Mouse (Mus musculus) midbrain, postnatal 0 days (tissue): ENCODE data around the gene Rab29. TPM values are rescaled to one million over a fixed set of nuclear protein-coding genes. Genes with fewer than 3 reads are reported as not detected.

ENCODE experiments used
- ATAC-seq: fragments of 200-750 bp; cut with Nextera tagmentation; 2 replicates; pipeline ENCODE4 v1.8.0; 2017; ENCODE audit warnings: moderate number of reproducible peaks, mild to moderate bottlenecking, moderate TSS enrichment, moderate library complexity; ENCODE audit not compliant: low FRiP score
- DNase-seq: peaks from one replicate; pipeline ENCODE4 v3.0.0-alpha.2; 2015; ENCODE audit warnings: low spot score
- H3K27ac ChIP-seq: fragments of 300-500 bp; sonication (generic); 2 replicates; pipeline ENCODE4 v1.5.1; 2014; ENCODE audit warnings: low read depth, mild to moderate bottlenecking, low read length, mixed read lengths
- H3K27me3 ChIP-seq: fragments of 300-500 bp; sonication (generic); 2 replicates; pipeline ENCODE4 v1.6.1; 2014; ENCODE audit warnings: low read length, control low read depth, mixed read lengths; ENCODE audit not compliant: insufficient read depth
- H3K36me3 ChIP-seq: fragments of 300-500 bp; sonication (generic); 2 replicates; pipeline ENCODE4 v1.6.1; 2014; ENCODE audit warnings: low read length, control low read depth, mixed read lengths; ENCODE audit not compliant: insufficient read depth
- H3K4me1 ChIP-seq: fragments of 300-500 bp; sonication (generic); 2 replicates; pipeline ENCODE4 v1.6.1; 2014; ENCODE audit warnings: mild to moderate bottlenecking, control low read depth, antibody characterized with exemption, low read length, mixed read lengths; ENCODE audit not compliant: insufficient read depth
- H3K4me2 ChIP-seq: fragments of 300-500 bp; sonication (generic); 2 replicates; pipeline ENCODE4 v1.6.1; 2014; ENCODE audit warnings: low read depth, mild to moderate bottlenecking, low read length, mixed read lengths; ENCODE audit not compliant: poor library complexity, severe bottlenecking
- H3K4me3 ChIP-seq: fragments of 300-500 bp; sonication (generic); 2 replicates; pipeline ENCODE4 v1.5.1; 2014; ENCODE audit warnings: low read depth, mild to moderate bottlenecking, low read length, moderate library complexity
- H3K9ac ChIP-seq: fragments of 300-500 bp; sonication (generic); replicated peaks from 2 replicates; pipeline ENCODE4 v1.6.1; 2014; ENCODE audit warnings: mild to moderate bottlenecking, low read length, moderate library complexity, mixed read lengths; ENCODE audit not compliant: poor library complexity, severe bottlenecking
- H3K9me3 ChIP-seq: fragments of 300-500 bp; sonication (generic); 2 replicates; pipeline ENCODE4 v1.6.1; 2016; ENCODE audit warnings: low read length, control low read depth
- CTCF ChIP-seq: IDR thresholded peaks from 2 replicates; pipeline ENCODE4 v1.5.1; 2016; ENCODE audit warnings: antibody characterized with exemption, mild to moderate bottlenecking
- WGBS: fragments of 180-500 bp; shearing (Covaris S2); extraction: QIAGEN DNeasy Blood & Tissue Kit; methylation state at CpG from one replicate; pipeline ENCODE4 v1.1.7; 2014; 5-methylcytosine and 5-hydroxymethylcytosine counted together
- polyA plus RNA-seq: library from polyadenylated mRNA; unstranded; fragments of >200 nt; fragmentation: Nextera tagmentation; extraction: Ambion mirVana; gene quantifications from 2 replicates; pipeline ENCODE4 v1.2.1, GENCODE M21; 2015
- total RNA-seq: library from RNA; depleted of rRNA; stranded (reverse); fragments of >200 nt; gene quantifications from 2 replicates; pipeline ENCODE4 v1.2.3, GENCODE M21; 2014

Rab29 gene
- total and polyA plus RNA-seq, 2 experiments from 2014 or later: 6.6 to 7.8 TPM

GRCm38 (mm10) chr1:131866304-131866999 lies 572 bp upstream of the Rab29 start:
- H3K4me1 ChIP-seq: no peaks in the 10 kb centered on the region
- WGBS: 80% methylated on average over 6 of the region's 6 CpGs
- H3K9me3 ChIP-seq: no peaks in the 10 kb centered on the region
- no peak for TF ChIP-seq CTCF
- H3K27me3 ChIP-seq: no peaks in the 10 kb centered on the region
- no peak overlapping the region for H3K27ac ChIP-seq
- DNase-seq: no peak
- no peak overlapping the region for H3K4me3 ChIP-seq
- H3K9ac ChIP-seq: no peak overlapping the region
- no peak overlapping the region; the same call in 1 of the 2 replicates for H3K4me2 ChIP-seq
- H3K36me3 ChIP-seq: no peaks in the 10 kb centered on the region
- no peak for ATAC-seq

GRCm38 (mm10) chr1:131867946-131868290 lies 894 bp downstream of the Rab29 start:
- Histone ChIP-seq H3K9ac (peak overlapping the region; percentile 46; the same call in 1 of the 2 replicates), H3K27me3 (no peaks in the 10 kb centered on the region), H3K4me2 (peak overlapping the region; percentile 93), H3K27ac (no peak overlapping the region), H3K9me3 (no peaks in the 10 kb centered on the region), H3K4me1 (no peaks in the 10 kb centered on the region), H3K4me3 (peak overlapping the region; percentile 58), H3K36me3 (no peaks in the 10 kb centered on the region)
- DNase-seq (no peak), ATAC-seq (no peak)
- TF ChIP-seq CTCF: no peak
- 40% methylated on average over 10 of the region's 10 CpGs for WGBS

- no peak for TF ChIP-seq CTCF
- DNase-seq: no peak
Measured at GRCm38 (mm10) chr1:131869561-131869960, 2.5 kb downstream of the Rab29 start.

GRCm38 (mm10) chr1:131872856-131873255 lies 5.8 kb downstream of the Rab29 start:
- H3K27me3 ChIP-seq: no peaks in the 10 kb centered on the region
- H3K4me2 ChIP-seq: no peak overlapping the region
- no peaks in the 10 kb centered on the region for H3K9me3 ChIP-seq
- TF ChIP-seq CTCF: no peak
- no peak overlapping the region for H3K27ac ChIP-seq
- no peak overlapping the region for H3K4me3 ChIP-seq
- WGBS: 83% methylated on average over 1 of the region's 1 CpGs
- ATAC-seq (no peak), DNase-seq (no peak)
- no peaks in the 10 kb centered on the region for H3K36me3 ChIP-seq
- H3K4me1 ChIP-seq: no peaks in the 10 kb centered on the region
- no peak overlapping the region for H3K9ac ChIP-seq

More at GRCm38 (mm10) chr1:131869561-131869960, 2.5 kb downstream of the Rab29 start:
- no peak overlapping the region for H3K9ac ChIP-seq
- no peaks in the 10 kb centered on the region for H3K27me3 ChIP-seq
- no peaks in the 10 kb centered on the region for H3K4me1 ChIP-seq
- ATAC-seq: no peak
- no peaks in the 10 kb centered on the region for H3K9me3 ChIP-seq
- no peaks in the 10 kb centered on the region for H3K36me3 ChIP-seq
- 87% methylated on average over 2 of the region's 2 CpGs for WGBS
- H3K27ac ChIP-seq: no peak overlapping the region
- no peak overlapping the region for H3K4me2 ChIP-seq
- H3K4me3 ChIP-seq: no peak overlapping the region

- Histone ChIP-seq H3K4me3 (no peak overlapping the region), H3K27ac (no peak overlapping the region), H3K27me3 (no peaks in the 10 kb centered on the region), H3K9me3 (no peaks in the 10 kb centered on the region), H3K36me3 (no peaks in the 10 kb centered on the region), H3K4me1 (no peaks in the 10 kb centered on the region), H3K4me2 (no peak overlapping the region), H3K9ac (no peak overlapping the region)
- ATAC-seq: no peak
- no peak for TF ChIP-seq CTCF
- no peak for DNase-seq
- WGBS: 86% methylated on average over 2 of the region's 2 CpGs
Measured at GRCm38 (mm10) chr1:131879816-131880215, 12.8 kb downstream of the Rab29 start.

- Histone ChIP-seq H3K9me3 (no peaks in the 10 kb centered on the region), H3K4me2 (no peak overlapping the region), H3K27me3 (no peaks in the 10 kb centered on the region), H3K4me3 (no peak overlapping the region), H3K27ac (no peak overlapping the region), H3K9ac (no peak overlapping the region), H3K36me3 (no peaks in the 10 kb centered on the region), H3K4me1 (no peaks in the 10 kb centered on the region)
- 72% methylated on average over 2 of the region's 2 CpGs for WGBS
- ATAC-seq (no peak), DNase-seq (no peak)
- peak; percentile 46 for TF ChIP-seq CTCF
Measured at GRCm38 (mm10) chr1:131882787-131883186, 15.8 kb downstream of the Rab29 start.
